Mouse (Mus musculus) T-cell, adult 2 months (primary cell): Measurements from ENCODE around the gene Sec16a.

Experiments used
- DNase-seq: peaks from one replicate; pipeline ENCODE4 v3.0.0; 2022; ENCODE audit warnings: low spot score

Sec16a gene

DNA sequence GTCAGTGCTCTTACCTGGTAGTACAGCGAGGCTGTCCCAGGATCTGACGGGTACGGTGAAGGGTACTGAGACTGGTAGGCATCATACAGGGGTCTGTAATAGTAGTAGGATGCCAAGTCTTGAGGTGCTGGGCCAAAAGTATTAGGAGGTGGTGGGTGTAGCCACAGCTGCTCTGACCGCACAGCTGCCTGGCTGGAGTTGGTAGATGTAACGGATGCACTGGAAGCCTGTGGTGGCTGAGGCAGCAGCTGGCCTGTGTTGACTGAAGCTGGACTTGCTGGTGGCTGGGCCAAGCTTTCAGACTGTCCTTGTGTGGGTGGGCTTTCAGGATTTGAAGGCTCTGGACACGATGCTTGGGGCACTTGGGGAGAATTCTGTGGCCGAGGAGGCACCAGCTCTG lies 6.6 kb downstream of the Sec16a start:
- no peak for DNase-seq

DNA sequence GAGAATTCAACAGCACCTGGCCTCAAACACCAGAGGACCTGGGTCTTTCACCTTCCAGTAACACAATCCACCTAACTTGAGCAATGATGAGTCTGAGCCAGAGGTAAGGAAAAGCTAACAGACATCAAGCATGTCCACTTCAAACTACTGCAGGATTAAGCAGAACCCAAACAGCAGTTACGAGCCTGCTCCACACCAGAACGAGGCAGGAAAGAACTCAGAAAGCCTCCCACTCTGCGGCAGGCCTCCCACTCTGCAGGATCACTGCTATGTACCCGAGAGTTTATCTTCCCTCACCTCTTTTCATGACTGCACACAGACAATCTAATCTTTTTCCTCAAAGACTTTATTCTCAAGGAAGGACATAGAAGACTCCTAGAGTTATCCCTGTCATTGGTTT lies 7.8 kb downstream of the Sec16a start:
- no peak for DNase-seq

DNA sequence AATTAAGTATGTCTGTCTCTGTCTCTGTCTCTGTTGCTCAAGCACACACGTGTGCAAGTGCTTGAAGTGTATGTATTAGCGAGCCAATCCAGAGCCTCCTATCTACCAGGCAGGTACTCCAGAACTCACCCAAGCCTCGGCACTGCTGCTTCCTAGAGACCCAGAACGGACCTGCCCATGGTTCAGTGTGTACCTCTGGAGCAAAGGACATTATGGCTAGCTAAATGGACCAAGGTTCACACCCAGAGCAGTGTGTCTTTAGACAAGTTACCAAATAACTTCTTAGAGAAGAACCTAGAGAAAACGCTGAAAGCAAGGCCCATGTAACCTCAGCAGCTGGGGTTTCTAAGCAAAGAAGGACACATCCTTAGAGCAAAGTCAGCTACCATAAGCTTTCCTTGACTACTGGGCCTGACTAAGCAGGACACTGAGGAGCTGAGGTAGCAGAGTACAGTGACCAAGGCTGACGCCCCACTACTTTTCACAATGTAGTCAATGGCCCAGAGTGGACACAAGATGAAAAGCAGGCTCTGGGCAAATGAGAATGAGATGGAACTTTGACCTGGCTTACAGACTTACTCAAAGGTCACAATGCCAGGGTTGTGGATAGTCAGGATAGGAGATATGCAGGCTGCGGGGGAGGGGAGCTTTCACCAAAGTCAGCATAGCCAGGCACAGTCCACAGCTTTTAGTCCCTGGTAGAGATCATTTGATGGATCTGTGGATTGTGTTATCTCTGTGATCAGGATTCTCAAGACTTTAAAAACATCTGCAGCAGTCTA lies 10.0 kb downstream of the Sec16a start:
- DNase-seq: no peak

DNA sequence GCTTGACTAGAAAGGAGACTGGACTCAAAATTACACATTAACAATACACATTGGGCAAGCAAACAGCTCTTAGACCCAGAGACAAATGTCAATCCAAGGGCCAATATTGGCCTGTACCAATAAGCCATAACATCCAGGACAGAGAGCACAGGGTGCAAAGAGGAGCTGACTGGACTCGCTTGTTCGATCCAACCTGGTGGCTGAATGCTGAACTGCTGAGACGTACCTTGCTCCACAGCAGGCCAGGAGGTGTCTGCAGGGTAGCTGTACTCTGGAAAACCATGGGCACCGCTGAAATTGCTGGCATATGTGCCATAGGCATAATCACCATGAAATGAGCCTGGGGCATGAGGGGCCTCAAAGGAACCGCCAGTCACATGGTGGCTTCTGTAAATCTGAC lies 15.2 kb downstream of the Sec16a start:
- DNase-seq: no peak

DNA sequence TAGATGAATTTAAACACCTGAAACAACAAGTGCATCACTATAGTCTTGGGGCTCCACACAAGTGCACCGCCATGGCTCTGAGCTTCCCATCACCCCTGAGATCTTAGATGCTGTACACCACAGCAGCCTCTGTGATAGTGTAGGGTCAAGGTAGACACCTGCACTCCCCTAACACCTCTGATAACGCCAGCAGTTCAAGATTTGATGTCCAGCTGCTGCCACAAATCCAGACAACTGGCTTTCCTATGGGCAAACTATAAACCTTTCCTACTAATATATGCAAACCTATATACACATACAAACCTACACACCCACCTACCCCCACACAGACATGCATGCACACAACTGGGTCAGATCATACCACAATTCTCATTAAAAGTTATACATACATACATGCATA lies 20.5 kb downstream of the Sec16a start:
- DNase-seq: no peak

DNA sequence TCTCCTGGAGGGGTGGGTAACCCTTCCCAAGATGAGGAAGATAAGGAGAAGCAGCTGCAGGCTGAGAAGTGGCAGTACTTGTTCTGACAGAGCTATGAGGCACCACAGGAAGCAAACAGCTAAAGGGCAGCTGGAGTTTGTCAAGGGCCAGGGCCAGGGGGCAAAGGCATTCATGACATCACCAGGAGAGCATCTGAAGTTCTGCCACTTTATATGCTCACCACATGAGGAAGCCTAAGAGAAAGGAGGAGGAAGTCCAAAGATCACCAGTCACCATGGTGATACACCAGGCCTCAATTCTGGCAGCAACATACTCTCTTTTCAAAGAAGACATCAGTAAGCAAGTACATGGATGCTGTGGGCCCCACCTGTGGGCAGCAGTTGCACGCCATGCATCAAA lies 21.9 kb downstream of the Sec16a start:
- no peak for DNase-seq

DNA sequence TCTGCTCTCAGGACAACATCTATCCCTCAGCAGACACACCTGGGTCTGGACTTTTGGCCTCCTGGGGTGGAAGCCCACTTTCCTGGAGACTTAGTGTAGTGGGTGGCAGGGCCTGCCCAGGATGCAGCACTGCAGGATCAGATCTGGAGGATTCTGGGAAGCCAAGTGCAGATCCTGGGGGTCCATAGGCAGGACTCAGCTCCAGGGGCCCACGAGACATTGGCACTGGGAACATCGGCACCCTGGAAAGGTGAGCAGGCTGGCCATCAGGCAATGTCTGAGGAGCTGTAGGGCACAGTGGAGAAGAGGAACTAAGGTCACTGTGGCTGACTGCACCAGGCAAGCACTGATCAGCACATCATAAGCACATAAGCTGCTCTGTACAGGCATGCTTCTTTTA lies 23.0 kb downstream of the Sec16a start:
- no peak for DNase-seq

DNA sequence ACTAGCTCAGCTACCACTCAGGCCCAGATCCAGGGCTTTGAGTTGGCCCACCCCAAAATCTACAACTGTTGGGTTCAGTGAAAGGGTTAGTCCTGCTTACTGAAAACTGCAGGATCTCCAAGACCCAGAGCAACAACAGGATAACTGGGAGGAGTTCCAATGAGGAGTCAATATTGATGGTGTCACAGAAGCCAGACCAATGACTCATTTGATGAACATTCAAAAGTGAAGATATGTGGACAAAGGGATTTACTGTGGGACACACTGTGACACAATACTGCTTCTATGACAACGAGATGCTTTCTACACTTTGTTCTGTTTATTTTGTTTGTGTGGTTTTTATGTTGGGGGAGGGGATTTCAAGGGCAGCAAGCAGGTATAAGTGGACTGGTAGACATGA lies 26.9 kb downstream of the Sec16a start:
- DNase-seq: no peak

DNA sequence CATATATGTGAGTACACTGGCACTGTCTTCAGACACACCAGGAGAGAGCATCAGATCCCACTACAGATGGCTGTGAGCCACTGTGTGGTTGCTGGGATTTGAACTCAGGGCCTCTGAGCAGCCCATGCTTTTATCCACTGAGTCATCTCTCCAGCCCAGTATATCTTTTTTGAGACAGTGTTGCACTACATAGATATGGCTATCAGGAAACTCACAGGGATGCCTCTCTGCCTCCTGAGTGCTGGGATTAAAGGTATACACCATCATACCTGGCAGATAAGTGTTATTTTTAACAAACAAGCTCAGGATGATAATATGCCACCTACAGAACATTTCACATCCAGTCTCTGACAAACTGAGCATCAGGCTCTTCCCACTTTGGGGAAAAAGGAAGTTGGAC lies 27.9 kb downstream of the Sec16a start:
- no peak for DNase-seq

DNA sequence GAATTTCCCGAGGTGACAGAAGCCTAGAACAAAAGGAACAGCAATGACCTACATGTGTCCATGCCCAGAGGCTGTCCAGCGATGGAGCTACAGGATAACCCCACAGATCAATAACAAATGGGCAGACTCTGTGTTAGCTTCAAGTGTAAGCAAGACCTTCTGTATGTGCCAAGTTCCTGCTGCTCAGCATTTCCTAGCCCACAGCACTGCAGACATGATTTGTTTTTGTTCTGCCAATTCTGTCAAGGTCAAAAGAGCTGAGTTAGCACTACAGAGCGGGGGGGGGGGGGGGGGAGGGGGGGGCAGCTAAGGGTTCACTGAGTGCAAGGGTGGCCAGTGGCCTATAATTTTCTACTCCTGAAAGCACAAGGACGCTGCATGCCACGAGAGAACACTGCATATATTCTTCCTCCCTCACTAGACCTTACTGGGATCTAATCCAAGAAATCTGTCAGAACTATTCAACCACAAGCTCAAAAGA lies 34.0 kb downstream of the Sec16a start:
- no peak for DNase-seq

DNA sequence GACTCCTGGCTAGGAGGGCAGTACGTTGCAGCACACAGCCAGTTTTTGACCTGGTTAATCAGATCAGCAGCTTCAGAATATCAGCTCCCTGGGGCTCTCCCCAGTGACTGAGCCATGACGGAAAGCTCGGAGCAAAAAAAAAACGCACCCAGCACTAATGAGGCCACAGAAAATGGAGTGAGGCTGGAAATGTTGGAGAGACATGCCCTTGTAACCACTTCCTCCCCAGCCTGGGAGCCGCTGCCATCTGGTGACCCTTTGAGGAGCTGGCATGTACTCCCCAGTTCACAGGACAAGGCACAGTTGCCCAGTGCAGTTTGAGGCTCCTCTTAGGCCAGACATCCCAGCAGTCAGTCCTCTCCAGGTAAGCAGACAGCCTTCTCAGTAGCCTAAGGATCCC lies 34.9 kb downstream of the Sec16a start:
- DNase-seq: no peak

DNA sequence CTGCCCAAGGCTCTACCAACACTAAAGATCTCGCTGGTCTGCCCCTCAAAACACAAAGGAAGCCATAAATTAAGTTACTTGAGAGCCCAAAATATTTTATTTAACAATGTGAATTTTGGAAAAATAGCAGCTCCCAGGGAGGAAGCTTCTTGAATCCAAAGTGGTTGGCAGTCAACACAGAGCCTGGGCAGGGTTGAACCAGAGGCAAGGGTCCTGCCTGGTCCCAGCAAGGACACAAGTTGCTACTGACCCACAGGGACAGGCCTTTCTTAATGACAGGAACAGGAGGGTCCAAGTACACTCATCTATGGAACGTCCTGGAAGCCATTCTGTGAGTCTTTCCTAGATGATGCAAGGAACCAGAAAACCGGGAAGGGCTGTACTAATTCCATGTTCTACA lies 35.7 kb downstream of the Sec16a start:
- no peak for DNase-seq

DNA sequence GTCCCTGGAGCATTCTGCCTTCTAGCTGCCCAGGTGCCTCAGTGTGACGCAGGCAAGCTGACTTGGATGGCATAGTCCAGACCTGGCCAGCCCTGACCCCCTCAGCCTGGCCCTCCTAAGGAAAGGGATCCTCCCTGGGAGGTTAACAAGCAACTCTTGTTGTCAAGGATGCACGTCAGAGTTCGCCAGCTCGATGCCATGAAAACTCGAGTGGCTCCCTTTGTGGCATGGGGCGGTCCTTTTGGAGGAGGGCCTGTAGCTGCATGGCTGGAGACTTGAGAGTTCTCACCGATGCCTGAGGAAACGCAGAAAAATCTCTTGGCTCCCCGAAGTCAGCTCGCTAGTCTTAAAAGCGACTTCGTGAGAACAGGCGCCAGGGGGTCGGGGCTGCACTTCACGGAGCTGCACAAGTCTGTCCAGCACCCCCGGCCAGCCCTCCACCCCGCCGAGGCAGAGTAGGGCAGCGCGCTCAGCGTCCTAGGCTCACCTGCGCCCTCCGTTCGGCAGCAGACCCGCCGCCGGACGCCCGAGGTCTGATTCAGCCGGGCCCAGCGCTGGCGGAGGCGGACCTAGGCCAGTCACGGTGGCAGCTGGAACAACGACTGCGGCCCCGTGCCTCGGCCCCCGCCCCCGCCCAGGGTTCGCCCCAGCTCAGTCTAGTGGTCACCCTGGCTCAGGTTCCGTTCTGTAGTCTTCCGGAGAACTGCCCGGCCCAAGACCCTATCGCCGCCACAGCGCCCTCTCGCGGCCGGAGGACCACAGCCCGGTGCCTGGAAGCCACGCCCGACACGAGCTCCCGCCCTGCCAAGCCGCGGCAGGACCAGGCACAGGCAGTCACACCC lies 36.3 kb downstream of the Sec16a start, which contains the start of gene Inpp5e:
Gene Inpp5e, minus strand, starts transcription at position 689 of the 842 bp plus-strand sequence.
- peak; percentile 91 for DNase-seq

DNA sequence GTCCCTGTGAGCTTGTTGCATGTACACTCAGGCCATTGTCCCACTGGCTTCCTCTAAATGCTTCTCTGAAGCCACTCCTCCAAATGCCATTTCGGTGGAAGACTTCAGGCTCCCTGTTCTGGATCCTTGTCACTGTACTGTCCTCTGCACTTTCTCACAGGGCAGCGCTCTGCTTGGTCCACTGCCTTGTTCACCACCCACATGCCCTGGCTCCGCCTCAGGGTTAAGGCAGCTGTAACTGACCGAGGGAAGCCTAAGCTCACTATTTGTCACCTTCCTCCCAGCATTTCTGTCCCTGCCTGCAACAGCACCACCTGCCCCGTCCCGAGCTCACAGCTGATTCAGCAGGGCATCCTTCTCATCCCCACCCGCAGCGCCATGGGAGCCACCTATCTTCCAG lies 41.7 kb downstream of the Sec16a start:
- no peak for DNase-seq

DNA sequence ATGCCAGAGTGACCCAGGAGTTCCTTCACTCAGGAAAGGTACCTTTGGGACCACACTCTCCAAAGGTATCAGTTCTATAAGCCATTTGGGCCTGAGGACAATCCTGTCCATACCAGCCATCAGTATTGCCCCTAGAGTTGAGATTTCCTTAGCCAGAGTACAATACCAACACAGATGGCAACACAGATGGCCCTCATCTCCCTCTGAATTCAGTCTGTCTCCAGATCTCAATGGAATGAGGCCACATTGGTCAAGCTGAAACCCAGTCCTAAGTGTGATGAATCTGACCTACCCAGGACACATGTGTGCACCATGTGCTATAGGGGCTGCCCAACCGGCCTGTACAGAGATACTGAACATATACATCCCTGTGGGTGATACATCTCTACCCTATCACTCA lies 42.8 kb downstream of the Sec16a start:
- no peak for DNase-seq

DNA sequence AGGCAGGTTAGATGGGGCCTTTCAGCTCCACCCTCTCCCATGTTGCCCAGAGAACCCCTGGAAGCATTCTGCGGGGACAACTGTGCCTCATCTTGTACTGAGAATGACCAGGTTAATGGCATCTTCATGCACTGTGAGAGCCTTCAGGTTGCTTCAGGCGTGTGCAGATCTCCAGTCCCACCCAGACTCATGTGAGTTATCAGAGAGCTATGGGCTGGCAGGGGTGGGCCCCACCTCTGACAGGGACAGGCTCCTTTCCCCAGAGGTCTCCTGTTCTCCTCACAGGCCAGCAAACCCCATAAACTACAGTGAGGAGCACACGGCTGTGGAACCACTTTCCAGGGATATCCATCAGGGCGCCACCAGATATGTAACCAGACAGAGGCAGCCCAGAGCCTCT lies 44.0 kb downstream of the Sec16a start:
- no peak for DNase-seq

DNA sequence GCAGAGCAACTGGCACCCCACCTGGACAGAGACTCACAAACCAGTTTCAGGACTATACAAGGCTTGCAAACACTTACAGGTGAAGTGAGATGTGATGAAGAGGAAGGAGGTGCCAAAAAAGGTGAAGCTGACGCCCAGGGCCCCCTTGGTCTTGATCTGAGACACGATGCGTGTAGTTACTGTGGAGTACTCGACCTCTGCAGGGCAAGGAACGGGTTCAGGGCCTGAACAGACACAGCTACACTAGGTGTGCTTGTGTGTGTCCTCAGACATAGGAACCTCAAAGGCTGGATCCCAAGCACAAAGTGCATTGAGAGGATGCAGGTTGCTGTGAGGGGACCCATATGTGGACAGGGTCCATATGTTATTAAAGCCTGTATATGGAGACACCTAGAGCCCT lies 44.7 kb downstream of the Sec16a start:
- DNase-seq: no peak

DNA sequence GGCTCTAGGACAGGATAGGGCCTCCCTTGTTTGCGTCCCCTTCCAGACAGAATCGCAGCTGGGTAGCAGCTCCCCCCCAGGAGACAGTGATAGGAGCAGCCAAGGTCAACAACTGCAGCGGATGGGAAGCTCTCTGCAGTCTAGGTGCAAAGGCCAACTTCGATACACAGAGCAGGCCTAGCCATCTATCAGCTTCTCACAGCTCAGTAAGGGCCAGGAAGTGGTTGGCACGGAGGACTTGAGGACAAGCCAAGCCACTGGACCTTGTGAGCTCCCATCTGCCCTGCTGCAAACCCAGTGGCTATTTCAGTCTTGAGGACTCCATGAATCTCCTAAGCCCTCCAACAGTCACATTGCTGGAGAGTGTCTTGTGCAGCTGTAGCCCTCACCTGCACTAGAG lies 45.4 kb downstream of the Sec16a start:
- DNase-seq: no peak

DNA sequence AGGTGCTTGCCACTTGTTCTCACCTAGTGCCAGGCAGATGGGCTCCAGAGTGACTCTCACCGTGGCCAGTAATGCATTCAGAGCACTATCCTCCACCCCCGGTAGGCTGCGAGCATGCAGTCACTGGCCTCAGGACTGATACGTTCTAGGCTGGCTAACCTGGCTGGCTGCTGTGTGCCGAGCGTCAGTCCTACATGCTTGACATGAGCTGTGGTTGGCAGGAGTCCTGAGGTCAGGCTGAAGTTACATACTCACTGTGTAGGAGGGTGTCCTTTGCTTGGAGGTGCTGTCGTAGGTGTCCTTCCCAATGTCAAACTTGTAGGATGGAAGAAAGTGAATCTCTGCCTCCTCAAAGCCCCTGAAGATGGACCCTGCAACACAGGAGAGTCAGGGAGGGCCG lies 46.0 kb downstream of the Sec16a start:
- no peak for DNase-seq

DNA sequence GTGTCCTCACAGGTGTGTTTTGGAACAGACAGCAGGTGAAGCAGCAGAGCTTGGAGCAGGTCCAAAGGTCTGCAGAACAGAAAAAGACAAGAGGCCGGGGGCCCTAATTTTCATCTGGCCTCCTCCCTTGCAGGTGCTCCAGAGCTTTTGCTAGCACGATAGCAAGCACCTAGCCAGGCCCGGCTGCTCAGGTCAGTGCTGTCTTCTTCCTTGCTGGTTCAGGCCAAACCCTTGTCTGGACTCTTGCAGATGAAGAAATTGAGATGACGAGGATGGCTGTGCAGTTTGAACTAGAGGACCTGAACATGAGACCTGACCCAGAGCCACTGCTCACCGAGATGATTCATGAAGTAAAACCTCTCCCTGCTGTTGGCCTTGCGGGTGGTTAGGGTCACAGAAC lies 53.4 kb downstream of the Sec16a start:
- no peak for DNase-seq

DNA sequence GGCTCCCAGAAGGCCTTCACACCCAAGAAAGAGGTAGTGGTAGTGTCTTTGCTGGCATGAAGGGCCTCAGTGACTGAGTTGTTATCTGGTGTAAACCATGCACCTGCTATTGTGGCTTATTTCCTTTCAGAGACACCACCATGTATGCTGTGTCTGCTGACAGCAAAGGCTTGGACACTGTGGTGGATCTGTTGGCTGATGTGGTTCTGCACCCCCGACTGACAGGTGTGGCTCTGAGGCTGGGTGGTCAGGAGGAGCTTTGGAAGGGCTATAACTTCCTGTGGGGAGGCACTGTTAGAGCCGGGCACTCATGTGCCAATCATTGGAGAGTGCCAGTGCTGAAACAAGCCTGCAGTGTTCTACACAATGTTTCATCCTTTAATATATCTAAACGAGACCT lies 54.1 kb downstream of the Sec16a start:
- DNase-seq: no peak

DNA sequence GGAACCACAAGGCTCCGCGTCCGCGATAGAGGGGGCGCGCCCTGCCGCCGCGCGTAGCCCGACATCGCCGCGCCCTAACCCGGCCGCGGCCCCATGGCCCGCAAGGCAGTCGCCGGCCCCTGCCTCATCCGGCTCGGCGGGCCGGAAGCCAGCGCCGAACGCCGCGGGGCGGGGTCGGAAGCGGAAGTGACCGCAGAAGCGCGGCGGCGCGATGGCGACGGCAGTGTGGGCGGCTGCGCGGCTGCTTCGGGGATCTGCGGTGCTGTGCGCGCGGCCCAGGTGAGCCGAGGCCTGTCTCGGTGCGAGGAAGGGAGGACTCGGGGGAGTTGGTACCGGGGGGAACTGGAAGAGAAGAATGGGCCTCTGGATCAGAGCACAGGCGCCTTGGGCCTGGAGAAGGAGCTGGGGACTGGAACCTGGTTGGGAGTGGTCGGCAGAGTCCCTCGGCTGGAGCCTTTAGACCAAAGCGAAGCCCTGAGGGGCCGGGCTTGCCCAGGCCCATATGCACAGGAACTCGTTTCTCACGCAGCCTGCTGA lies 55.8 kb downstream of the Sec16a start, which contains the start of the genes Entr1 and Pmpca:
Gene Entr1, minus strand, starts transcription at position 163 of the 537 bp plus-strand sequence.
Gene Pmpca, plus strand, starts transcription at position 186 of the 537 bp plus-strand sequence.
- DNase-seq: peak; percentile 90

DNA sequence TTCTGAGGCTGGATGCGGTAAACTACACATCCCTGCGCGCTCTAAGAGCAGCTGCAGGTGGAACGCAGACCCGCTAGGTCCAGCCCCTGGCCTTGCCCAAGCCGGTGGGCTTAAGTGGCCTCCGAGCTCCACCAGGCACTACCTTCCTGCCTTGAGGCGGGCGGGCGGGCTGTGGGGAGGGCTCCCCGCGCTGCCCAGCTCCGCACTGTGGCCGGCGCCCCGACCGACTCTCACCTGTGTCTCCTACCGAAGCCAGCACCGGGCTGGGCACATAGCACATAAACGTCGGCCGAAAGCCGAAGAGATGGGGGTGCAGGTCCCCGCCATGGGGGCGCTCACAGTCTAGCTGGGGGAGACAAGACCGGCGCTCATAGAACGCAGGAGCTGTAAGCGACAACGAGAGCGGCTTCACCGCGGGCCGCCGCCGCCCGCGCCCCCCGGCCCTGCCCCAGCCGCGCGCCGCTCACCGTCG lies 56.3 kb downstream of the Sec16a start:
- no peak for DNase-seq
